Mouse (Mus musculus): ENCODE data around the gene Nrsn1. TPM values are rescaled to one million over a fixed set of nuclear protein-coding genes. Genes with fewer than 3 reads are reported as not detected.
"Not testable (repeated sequence)": the region's sequence is repeated elsewhere in the genome, so short reads cannot be mapped to it uniquely, and the experiment has no call there.

Gene Nrsn1
- 31.2 and 38.3 TPM in 2 replicates for polyA plus RNA-seq (2014; fragmentation: Nextera tagmentation; extraction: Ambion mirVana)

DNA sequence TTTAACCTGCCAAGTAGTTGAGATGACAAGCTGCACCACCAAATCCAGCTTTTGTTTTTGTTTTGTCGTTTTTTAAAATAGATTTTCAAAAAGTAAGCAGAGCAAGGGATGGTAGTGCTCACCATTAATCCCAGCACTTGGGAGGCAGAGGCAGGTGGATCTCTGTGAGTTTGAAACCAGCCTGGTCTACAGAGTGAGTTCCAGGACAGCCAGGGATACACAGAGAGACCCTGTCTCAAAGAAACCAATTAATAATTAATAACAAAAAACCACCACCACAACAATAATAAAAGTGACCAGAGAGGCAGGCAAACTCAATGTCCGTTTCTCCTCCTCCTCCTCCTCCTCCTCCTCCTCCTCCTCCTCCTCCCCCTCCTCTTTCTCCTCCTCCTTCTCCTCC lies at the start of gene Nrsn1:
TSS of gene Nrsn1 (minus strand) at position 101 of the 400 bp plus-strand sequence.
- H3K27ac ChIP-seq (ENCODE audit: low read depth, low read length): peak within 1 kb of the TSS; percentile 48; the same call in 1 of the 2 replicates
- ATAC-seq: peak; percentile 10; the same call in 1 of the 2 replicates
- H3K27me3 ChIP-seq (replicated peaks; ENCODE audit: control insufficient read depth, insufficient read depth, low read length); H3K36me3 ChIP-seq (ENCODE audit: control insufficient read depth, insufficient read depth, low read length); H3K4me1 ChIP-seq (ENCODE audit: control insufficient read depth, insufficient read depth, low read length); DNase-seq (ENCODE audit: low spot score); H3K9me3 ChIP-seq (replicated peaks; ENCODE audit: control insufficient read depth, low read length): not testable (repeated sequence)
- H3K4me2 ChIP-seq (ENCODE audit: low read length): peak within 1 kb of the TSS; percentile 65
- 56% methylated on average over 2 of the region's 2 CpGs for WGBS
- peak within 1 kb of the TSS; percentile 41 for H3K4me3 ChIP-seq (ENCODE audit: low read depth, low read length)
- peak within 1 kb of the TSS; percentile 61 for H3K9ac ChIP-seq (ENCODE audit: low read length)

DNA sequence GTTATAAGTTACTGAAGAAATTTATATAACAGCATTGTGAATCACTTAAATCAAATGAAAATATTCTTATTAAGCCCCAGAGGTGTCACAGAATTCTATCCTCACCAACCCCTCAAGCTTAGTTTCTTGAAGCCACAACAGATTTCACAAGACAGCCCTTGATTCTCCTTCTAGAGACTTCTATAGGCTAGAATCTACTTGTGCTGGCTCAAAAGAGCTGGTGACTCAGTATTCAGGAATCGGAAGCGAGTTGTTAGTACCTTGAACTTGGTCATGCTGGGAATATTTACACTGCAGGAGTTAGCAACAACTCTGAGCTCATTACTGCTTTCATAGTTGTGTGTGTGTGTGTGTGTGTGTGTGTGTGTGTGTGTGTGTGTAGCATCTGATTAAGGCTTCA lies 41.8 kb upstream of the Nrsn1 start:
- H3K4me1 ChIP-seq (ENCODE audit: control insufficient read depth, insufficient read depth, low read length): peaks cover 3% of the 10 kb centered on the region; the same call in 1 of the 2 replicates
- ATAC-seq: no peak
- no peak for DNase-seq (ENCODE audit: low spot score)
- no peak overlapping the region for H3K4me3 ChIP-seq (ENCODE audit: low read depth, low read length)
- 72% methylated on average over 2 of the region's 2 CpGs for WGBS
- no peak overlapping the region for H3K9ac ChIP-seq (ENCODE audit: low read length)
- no peaks in the 10 kb centered on the region for H3K36me3 ChIP-seq (ENCODE audit: control insufficient read depth, insufficient read depth, low read length)
- no peaks in the 10 kb centered on the region for H3K27me3 ChIP-seq (replicated peaks; ENCODE audit: control insufficient read depth, insufficient read depth, low read length)
- H3K4me2 ChIP-seq (ENCODE audit: low read length): no peak overlapping the region
- H3K27ac ChIP-seq (ENCODE audit: low read depth, low read length): no peak overlapping the region
- H3K9me3 ChIP-seq (replicated peaks; ENCODE audit: control insufficient read depth, low read length): no peaks in the 10 kb centered on the region

DNA sequence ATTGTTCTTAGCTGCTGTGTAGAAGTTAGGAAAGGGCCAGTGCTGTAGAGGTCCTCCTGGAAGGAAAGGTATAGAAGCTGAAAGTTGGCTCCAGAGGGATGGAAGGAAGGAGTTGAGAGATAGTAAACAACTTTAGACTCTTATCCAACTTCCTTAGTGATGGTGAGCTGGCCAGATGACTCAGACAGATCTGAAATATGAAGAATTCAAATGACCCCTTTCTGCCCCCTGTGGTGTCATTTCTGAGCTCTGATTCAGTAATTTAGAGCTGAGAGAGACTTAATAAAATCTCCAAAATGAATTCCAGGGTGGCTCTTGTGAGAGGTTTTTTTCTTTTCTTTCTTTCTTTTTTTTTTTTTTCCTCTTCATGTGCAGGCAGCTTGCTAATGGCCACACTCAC lies 39.8 kb upstream of the Nrsn1 start:
- no peak overlapping the region for H3K27ac ChIP-seq (ENCODE audit: low read depth, low read length)
- no peaks in the 10 kb centered on the region for H3K27me3 ChIP-seq (replicated peaks; ENCODE audit: control insufficient read depth, insufficient read depth, low read length)

DNA sequence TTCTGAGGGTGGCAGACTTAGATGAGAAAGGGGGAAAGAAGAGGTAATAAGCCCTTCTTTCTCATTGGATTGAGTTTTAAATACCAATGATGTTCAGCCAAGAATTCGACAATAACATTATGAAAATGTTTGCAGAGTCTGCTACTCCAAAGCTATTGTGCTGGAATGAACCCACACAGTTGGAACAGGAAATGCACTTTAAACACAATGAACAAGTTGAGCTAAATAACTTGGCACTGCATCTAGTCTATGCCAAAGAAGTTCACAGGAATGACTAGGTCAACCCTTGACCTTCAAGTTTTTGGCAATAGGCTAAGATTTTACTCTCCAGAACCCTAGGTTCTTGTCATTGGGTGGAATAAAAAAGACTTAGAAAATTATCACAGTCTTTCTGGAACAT lies 18.4 kb upstream of the Nrsn1 start:
- H3K9me3 ChIP-seq (replicated peaks; ENCODE audit: control insufficient read depth, low read length): no peaks in the 10 kb centered on the region
- H3K36me3 ChIP-seq (ENCODE audit: control insufficient read depth, insufficient read depth, low read length): no peaks in the 10 kb centered on the region
- no peak overlapping the region for H3K4me3 ChIP-seq (ENCODE audit: low read depth, low read length)
- WGBS: 71% methylated on average over 1 of the region's 1 CpGs
- no peaks in the 10 kb centered on the region for H3K27me3 ChIP-seq (replicated peaks; ENCODE audit: control insufficient read depth, insufficient read depth, low read length)
- H3K27ac ChIP-seq (ENCODE audit: low read depth, low read length): no peak overlapping the region
- ATAC-seq (no peak), DNase-seq (ENCODE audit: low spot score) (no peak)
- H3K4me2 ChIP-seq (ENCODE audit: low read length): no peak overlapping the region
- no peak overlapping the region for H3K9ac ChIP-seq (ENCODE audit: low read length)
- H3K4me1 ChIP-seq (ENCODE audit: control insufficient read depth, insufficient read depth, low read length): no peaks in the 10 kb centered on the region

More for the DNA sequence above, 39.8 kb upstream of the Nrsn1 start:
- Histone ChIP-seq H3K36me3 (ENCODE audit: control insufficient read depth, insufficient read depth, low read length) (no peaks in the 10 kb centered on the region), H3K4me2 (ENCODE audit: low read length) (no peak overlapping the region), H3K4me1 (ENCODE audit: control insufficient read depth, insufficient read depth, low read length) (peaks cover 3% of the 10 kb centered on the region; the same call in 1 of the 2 replicates), H3K9ac (ENCODE audit: low read length) (no peak overlapping the region), H3K9me3 (replicated peaks; ENCODE audit: control insufficient read depth, low read length) (no peaks in the 10 kb centered on the region), H3K4me3 (ENCODE audit: low read depth, low read length) (no peak overlapping the region)
- ATAC-seq (no peak), DNase-seq (ENCODE audit: low spot score) (no peak)

DNA sequence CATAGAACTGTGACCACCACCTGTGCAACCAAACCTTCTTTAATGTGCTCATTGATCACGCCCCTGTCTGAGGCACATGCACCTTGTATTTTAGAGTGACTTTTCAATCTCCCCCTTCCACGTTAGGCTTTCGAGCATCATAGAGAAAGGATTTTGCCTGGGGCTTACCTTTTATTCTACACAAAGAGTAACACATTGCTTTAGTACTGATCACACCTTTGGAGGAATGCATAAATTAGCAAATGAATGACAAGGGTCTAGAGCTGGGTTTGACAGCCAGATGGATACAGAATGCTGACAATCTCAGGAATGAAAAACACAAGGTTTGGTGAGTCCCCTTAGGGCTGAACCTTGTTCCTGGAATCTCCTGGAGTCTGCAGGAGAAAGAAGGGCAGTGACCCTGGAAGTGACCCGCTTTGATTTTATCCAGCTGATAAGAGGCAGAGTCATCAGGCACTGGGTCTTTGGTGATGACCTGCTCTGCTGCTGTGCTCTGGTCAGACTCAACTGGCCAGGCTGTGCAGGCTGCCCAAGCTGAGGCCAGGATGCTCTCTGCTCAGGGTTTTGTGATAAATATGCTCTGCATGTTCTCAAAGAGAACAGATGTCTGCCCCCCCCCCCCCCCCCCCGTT lies 4.7 kb upstream of the Nrsn1 start:
- WGBS: 53% methylated on average over 5 of the region's 5 CpGs
- H3K27ac ChIP-seq (ENCODE audit: low read depth, low read length): no peak overlapping the region
- H3K9me3 ChIP-seq (replicated peaks; ENCODE audit: control insufficient read depth, low read length): no peaks in the 10 kb centered on the region
- no peak overlapping the region for H3K4me2 ChIP-seq (ENCODE audit: low read length)
- ATAC-seq (no peak; the same call in 1 of the 2 replicates), DNase-seq (ENCODE audit: low spot score) (no peak)
- H3K36me3 ChIP-seq (ENCODE audit: control insufficient read depth, insufficient read depth, low read length): no peaks in the 10 kb centered on the region
- no peaks in the 10 kb centered on the region for H3K4me1 ChIP-seq (ENCODE audit: control insufficient read depth, insufficient read depth, low read length)
- H3K4me3 ChIP-seq (ENCODE audit: low read depth, low read length): no peak overlapping the region
- H3K27me3 ChIP-seq (replicated peaks; ENCODE audit: control insufficient read depth, insufficient read depth, low read length): no peaks in the 10 kb centered on the region
- no peak overlapping the region for H3K9ac ChIP-seq (ENCODE audit: low read length)

DNA sequence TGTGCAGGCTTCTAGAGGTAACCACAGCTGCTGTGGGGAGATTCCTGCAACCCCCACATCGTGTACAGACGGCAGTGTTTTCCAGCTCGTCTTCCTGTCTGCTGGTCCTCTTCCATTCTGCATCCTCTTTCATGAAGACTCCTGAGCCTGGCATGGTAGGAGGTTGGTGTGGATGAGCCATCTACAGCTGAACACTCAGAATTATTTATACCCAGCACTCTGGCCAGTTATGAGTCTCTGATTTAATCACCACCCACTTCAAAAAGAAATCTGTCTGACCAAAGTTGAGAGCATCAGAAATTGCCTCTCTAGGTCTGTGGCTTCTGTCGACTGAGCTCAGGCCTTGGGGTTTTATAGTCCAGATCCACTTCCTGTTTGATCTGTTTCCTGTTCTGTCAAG lies 1.9 kb upstream of the Nrsn1 start:
- no peak for ATAC-seq
- WGBS: 86% methylated on average over 4 of the region's 4 CpGs

DNA sequence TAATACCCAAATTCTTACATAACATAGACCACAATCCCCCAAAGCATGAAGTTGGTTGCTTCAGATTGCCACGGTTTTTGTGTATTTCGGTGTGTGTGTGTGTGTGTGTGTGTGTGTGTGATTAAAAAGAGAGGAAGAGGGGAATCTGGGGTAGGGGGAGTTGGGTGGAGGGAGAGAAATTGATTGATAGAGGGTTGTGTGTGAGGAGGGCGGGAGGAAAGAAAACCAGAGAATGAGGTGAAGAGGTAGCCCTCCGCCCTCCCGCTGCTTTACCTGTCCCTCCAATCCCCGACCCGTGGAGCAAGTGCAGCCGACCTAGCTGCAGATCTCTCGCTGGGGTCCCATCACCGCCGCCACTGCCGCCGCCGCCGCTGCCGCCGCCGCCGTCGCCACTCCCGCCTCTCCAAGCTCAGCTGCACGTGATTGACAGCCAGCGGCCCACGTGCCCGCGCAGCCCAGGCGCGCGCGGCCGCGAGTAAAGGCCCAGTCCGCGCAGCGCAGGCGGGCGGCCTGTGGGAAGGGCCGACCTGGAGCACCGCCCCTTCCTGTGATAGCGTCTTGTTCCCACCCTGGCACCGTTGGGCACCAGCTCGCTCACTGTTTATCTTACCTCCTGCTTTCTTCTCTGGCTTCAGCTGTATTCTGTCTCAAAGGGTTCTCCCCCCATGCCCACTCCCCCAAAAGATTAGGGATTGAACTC lies 583 bp downstream of the Nrsn1 start:
- Histone ChIP-seq H3K27ac (ENCODE audit: low read depth, low read length) (peak overlapping the region; percentile 48; the same call in 1 of the 2 replicates), H3K36me3 (ENCODE audit: control insufficient read depth, insufficient read depth, low read length) (no peaks in the 10 kb centered on the region), H3K27me3 (replicated peaks; ENCODE audit: control insufficient read depth, insufficient read depth, low read length) (no peaks in the 10 kb centered on the region), H3K4me2 (ENCODE audit: low read length) (peak overlapping the region; percentile 65), H3K4me3 (ENCODE audit: low read depth, low read length) (peak overlapping the region; percentile 41), H3K9me3 (replicated peaks; ENCODE audit: control insufficient read depth, low read length) (no peaks in the 10 kb centered on the region), H3K4me1 (ENCODE audit: control insufficient read depth, insufficient read depth, low read length) (0 out of 2 replicates have a peak, but pooled peaks cover 2% of the 10 kb centered on the region), H3K9ac (ENCODE audit: low read length) (peak overlapping the region; percentile 61)
- ATAC-seq (peak; percentile 98), DNase-seq (ENCODE audit: low spot score) (peak; percentile 91)
- WGBS: 5% methylated on average over 37 of the region's 42 CpGs

More for the DNA sequence above, 1.9 kb upstream of the Nrsn1 start:
- H3K9me3 ChIP-seq (replicated peaks; ENCODE audit: control insufficient read depth, low read length): no peaks in the 10 kb centered on the region
- H3K4me1 ChIP-seq (ENCODE audit: control insufficient read depth, insufficient read depth, low read length): 0 out of 2 replicates have a peak, but pooled peaks cover 2% of the 10 kb centered on the region
- no peaks in the 10 kb centered on the region for H3K36me3 ChIP-seq (ENCODE audit: control insufficient read depth, insufficient read depth, low read length)
- H3K4me3 ChIP-seq (ENCODE audit: low read depth, low read length): no peak overlapping the region
- no peak for DNase-seq (ENCODE audit: low spot score)
- H3K27me3 ChIP-seq (replicated peaks; ENCODE audit: control insufficient read depth, insufficient read depth, low read length): no peaks in the 10 kb centered on the region
- no peak overlapping the region for H3K9ac ChIP-seq (ENCODE audit: low read length)
- H3K4me2 ChIP-seq (ENCODE audit: low read length): no peak overlapping the region
- no peak overlapping the region for H3K27ac ChIP-seq (ENCODE audit: low read depth, low read length)

DNA sequence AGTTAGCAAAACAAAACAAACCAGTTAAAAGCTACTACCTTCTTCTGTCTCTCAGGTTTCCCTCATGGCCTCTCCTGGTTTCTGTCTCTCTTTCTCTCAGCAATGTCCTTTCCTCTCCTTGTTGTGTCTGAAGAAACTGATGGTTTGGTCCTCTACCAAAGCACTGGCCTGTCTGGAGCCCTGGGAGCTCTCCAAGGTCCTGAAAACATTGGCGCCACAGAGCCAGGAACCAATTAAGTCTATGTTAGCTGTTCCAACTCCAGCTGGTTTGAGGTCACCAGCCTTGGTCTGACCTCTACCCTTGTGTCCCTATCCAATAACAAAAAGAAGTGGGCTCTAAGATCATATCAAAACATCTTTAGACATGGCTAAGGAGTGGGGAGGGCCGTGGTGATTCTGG lies 1.3 kb downstream of the Nrsn1 start:
- 0 out of 2 replicates have a peak, but pooled peaks cover 2% of the 10 kb centered on the region for H3K4me1 ChIP-seq (ENCODE audit: control insufficient read depth, insufficient read depth, low read length)
- 12% methylated on average over 2 of the region's 2 CpGs for WGBS
- peak overlapping the region; percentile 61; the same call in 1 of the 2 replicates for H3K9ac ChIP-seq (ENCODE audit: low read length)
- DNase-seq (ENCODE audit: low spot score) (peak; percentile 56), ATAC-seq (no peak)
- peak overlapping the region; percentile 65 for H3K4me2 ChIP-seq (ENCODE audit: low read length)
- no peaks in the 10 kb centered on the region for H3K27me3 ChIP-seq (replicated peaks; ENCODE audit: control insufficient read depth, insufficient read depth, low read length)
- H3K9me3 ChIP-seq (replicated peaks; ENCODE audit: control insufficient read depth, low read length): no peaks in the 10 kb centered on the region
- no peaks in the 10 kb centered on the region for H3K36me3 ChIP-seq (ENCODE audit: control insufficient read depth, insufficient read depth, low read length)
- H3K27ac ChIP-seq (ENCODE audit: low read depth, low read length): no peak overlapping the region
- H3K4me3 ChIP-seq (ENCODE audit: low read depth, low read length): peak overlapping the region; percentile 41

DNA sequence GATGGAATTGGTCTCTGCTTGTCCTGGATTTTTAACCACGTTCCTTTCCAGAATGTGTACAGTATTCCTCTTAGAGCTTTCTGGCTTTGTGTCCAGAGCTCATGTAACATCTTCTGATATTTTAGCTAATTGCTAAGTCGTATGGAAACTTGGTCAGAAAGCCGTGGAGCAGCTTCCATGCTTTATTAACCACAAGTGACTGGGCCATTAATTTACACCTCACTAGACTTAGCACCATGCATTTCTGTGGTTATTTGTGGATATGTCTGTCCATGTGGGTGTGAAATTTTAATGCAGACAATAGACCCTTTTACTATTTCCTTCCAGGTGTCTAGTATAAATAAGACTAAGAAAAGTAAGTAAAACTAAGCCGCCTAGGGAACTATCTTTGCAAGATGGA lies 7.6 kb downstream of the Nrsn1 start:
- H3K9me3 ChIP-seq (replicated peaks; ENCODE audit: control insufficient read depth, low read length): no peaks in the 10 kb centered on the region
- H3K4me1 ChIP-seq (ENCODE audit: control insufficient read depth, insufficient read depth, low read length): no peaks in the 10 kb centered on the region
- DNase-seq (ENCODE audit: low spot score) (no peak), ATAC-seq (no peak)
- H3K9ac ChIP-seq (ENCODE audit: low read length): no peak overlapping the region
- 85% methylated on average over 4 of the region's 4 CpGs for WGBS
- H3K27ac ChIP-seq (ENCODE audit: low read depth, low read length): no peak overlapping the region
- no peak overlapping the region for H3K4me2 ChIP-seq (ENCODE audit: low read length)
- no peak overlapping the region for H3K4me3 ChIP-seq (ENCODE audit: low read depth, low read length)
- H3K36me3 ChIP-seq (ENCODE audit: control insufficient read depth, insufficient read depth, low read length): no peaks in the 10 kb centered on the region
- no peaks in the 10 kb centered on the region for H3K27me3 ChIP-seq (replicated peaks; ENCODE audit: control insufficient read depth, insufficient read depth, low read length)

Measured in forebrain, embryonic 14.5 days (tissue).